Mouse (Mus musculus) kidney, adult 11 months (tissue): ENCODE data around the gene Atp6v1fnb.

Source experiments
- DNase-seq: peaks from one replicate; pipeline ENCODE4 v3.0.0; 2022

Atp6v1fnb gene

DNA sequence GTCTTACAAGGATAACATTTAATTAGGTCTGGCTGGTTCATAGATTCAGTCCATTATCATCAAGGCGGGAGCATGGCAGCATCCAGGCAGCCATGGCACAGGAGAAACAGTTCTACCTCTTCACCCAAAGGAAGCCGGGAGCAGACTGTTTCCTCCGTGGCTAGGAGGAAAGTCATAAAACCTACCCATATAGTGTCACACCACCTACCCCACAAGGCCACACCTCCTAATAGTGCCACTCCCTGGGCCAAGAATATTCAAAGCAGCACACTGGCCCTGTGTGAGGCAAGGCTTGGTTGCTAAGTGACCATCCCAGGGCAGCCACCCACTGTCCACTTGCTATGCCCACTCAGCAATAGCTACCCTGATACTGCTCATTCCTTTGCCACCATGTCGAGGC, at the start of gene Atp6v1fnb:
TSS of gene Atp6v1fnb (plus strand) at position 301 of the 400 bp plus-strand sequence.
- no peak for DNase-seq

DNA sequence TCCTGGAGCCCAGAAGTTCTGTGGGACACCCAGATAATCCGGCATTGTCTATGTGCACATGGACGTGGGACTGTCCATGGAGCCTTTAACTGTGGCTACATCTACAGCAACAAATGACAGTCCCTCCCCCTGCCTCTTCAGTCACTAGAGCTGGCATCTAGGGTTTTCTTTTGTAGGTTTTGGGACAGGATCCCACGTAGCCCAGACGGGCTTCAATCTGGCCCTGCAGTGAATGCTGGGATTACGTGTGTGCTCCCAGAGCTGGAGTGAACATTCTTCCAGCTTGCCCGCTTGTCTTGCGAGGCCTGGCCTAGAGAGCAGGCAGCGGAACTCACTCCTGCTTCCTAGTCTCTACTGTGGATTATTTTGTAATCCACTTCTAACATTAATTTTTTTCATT, 46.1 kb upstream of the Atp6v1fnb start:
- DNase-seq = no peak

DNA sequence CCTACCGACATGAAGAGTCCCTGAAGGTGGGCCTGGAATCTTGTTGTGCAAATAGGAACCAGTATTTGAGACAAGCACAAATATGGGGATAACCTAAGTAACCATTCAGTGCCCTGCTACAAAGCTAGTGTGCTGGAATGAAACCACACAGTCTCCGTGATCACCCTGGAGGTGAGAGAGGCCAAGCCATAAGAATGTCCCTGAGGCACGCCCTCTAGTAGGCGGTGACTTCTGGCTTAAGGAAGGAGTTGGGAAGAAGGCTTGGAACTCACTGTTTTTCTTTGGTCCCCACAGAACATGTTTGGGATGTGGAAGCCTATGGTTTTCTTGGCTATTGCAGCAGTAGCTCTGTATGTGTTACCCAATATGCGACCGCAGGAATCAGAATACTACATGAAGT, 44.9 kb upstream of the Atp6v1fnb start:
- DNase-seq = no peak

DNA sequence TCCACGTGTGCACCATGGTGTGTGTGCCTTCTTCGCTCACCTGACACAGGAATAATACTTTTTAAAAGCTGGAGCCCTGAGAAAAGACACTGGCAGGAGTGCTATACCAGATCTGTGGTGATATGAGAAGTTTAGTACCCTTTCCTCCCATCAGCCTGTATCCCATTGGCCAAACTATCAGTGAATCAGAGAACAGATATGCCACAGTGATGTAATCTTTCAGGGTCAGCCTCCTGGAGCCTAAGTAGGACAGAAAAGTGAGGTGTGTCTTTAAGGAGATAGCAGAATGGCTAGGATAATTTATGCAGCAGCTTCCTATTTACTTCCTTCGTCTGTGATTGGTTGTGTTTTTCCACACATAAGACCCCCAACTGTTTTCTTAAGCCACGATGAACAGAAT, 43.1 kb upstream of the Atp6v1fnb start:
- no peak for DNase-seq

DNA sequence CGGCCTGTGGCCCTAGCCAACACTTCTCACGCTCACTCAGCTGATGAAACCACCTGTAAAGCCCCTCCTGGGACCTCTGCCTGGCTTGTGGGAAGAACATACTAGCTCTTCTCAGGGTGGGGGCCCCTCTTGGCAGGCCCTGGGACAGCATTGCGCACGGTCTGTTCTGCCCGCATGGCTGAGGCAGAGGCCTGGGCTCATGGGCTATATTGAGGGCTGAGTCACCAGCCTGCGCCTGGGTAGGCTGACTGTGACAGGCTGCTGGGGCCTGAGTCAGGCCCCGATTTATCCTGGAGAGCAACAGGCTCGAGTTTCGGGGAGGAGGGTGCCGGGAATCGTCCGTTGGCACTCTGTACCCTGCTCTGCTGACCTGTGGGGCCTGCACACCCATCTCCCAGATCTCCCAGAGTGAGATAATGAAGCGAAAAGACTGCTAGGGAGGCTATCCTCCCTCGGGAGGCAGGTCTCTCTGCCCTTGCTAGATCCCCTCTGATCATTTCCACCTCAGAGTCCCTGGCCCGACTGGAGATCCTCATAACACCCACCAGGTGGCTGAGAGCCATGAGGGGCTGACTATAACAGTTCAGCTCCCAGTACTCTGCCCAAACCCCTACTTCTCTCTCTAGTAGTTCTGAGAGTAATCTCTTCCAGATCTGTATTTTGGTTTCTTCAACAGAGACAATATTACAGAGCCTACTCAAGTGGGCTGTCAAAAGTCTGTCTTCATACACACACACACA, 40.4 kb upstream of the Atp6v1fnb start:
- DNase-seq = no peak

DNA sequence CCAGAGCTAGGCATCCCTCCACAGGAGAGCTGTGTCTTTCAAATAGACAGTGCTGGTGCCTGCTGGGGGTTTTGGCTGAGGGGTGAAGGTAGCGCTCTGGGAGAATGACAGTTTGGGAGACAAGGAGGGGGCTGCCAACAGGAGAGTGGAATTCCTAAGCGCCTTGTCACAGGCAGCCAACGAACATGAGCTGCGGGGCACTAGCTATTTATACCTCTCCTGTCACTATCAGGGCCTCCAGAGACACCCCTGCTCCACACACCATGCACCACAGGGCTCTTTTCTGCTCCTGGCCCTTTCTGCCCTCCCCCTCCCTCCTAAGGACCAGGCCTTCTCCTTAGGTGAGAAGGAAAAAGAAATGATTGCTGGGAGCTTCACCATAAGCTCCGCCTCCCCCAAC, 39.8 kb upstream of the Atp6v1fnb start:
- no peak for DNase-seq

DNA sequence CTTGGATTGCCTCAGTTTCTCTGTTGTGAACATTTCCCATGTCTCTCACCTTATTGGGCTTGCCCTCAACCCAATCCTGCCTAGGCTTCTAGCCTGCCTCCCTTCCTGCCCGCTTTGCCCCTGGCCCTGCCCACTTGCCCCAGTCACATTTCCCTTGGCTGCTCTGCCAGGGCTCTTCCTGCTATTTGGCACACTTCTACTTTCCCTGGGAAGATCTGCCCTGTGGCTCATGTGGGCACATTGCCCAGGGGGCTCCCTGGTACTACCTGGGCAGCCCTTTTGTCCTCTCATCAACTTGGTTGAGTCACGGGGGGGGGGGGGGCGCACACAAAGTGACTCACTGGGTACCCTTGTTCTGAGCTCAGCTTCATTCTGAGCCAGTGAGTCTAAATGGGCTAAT, 39.1 kb upstream of the Atp6v1fnb start:
- DNase-seq = no peak

DNA sequence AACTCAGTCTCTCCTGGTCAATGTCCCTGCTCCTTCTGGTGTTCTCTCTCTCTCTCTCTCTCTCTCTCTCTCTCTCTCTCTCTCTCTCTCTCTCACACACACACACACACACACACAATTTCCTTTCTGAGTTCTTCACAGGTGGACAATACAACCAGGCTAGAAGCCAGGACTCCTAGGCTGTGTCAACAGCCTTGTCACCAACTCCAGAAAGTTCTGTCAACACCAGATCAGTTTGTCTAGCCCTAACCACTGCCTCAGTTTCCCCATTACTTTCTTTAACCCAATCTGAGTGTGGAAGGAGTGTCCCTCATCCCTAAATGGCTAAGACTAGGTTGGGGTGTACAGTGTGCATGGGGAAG, 38.6 kb upstream of the Atp6v1fnb start:
- DNase-seq = no peak

DNA sequence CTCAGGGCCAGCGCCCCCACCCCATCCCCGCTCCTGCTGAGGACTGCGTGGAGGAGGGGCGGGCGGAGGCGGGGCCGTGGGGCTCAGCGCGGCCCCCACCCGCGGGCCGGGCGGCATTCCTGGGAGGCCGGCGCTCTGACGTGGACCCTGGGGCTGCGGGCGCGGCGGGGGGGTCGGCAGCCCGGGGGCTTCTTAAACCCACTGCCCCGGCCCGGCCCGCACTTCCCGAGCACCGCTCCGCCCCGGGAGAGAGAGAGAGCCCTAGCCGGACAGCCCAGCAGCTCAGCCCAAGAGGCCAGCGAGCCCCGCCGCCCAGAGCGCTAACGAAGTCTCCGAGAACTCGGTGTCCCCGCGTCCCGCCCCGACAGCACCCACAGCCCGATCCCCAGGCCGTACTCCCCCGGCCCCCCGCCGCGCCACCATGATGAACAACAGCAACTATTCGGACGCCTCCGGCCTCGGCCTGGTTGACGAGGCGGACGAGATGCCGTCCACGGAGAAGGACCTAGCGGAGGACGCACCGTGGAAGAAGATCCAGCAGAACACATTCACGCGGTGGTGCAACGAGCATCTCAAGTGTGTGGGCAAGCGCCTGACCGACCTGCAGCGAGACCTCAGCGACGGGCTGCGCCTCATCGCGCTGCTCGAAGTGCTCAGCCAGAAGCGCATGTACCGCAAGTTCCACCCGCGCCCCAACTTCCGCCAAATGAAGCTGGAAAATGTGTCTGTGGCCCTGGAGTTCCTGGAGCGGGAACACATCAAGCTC, 38.0 kb upstream of the Atp6v1fnb start, which contains the start of gene Flnc:
TSS of gene Flnc (plus strand) at position 219 of the 766 bp plus-strand sequence.
- no peak for DNase-seq

DNA sequence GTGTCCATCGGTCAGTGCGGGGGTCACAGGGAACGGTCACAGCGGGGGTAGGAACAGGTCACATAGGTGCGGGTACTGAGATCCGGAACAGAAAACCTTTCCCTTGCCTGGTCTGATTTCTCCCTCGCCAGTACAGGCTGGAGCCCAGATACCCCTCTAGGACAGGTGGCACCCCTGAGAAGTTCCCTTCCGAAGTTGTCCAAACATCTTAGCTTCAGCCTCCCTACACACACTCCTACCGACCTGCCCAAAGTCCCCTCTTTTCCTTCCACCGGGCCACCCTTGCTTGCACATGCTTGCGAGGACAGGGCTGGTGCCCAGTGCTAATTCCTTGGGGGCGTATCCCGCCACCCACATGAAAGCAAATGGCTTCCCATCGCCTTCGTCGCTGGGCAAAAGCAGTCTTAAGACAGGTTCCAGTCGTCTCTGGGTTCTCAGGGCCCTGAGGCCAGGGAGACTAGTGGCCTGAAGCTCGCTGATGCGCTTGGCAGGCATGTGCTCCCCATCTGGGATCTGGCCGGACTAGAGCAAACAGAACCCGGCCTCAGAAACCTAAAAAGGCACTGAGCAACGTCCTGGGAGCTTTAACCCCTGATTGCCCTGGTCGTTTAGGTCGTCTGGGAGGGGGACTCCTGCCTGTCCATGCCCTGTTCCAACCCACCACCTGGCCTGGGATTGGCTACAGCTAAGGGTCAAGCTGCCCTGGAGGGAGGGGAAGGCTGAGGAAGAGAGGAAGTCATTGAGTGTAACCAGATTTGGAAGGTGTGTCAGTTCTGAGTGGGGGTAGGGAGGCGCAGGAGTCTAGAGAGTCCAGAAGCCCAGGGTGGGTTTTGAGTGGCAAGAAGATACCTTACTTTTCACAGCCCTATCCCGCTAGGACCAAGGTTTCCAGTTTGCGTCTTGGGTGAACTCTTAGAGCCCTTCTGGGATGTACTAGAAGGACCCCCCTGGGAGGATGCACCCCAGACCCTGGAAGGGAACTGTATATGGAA, 37.1 kb upstream of the Atp6v1fnb start:
- DNase-seq = no peak

DNA sequence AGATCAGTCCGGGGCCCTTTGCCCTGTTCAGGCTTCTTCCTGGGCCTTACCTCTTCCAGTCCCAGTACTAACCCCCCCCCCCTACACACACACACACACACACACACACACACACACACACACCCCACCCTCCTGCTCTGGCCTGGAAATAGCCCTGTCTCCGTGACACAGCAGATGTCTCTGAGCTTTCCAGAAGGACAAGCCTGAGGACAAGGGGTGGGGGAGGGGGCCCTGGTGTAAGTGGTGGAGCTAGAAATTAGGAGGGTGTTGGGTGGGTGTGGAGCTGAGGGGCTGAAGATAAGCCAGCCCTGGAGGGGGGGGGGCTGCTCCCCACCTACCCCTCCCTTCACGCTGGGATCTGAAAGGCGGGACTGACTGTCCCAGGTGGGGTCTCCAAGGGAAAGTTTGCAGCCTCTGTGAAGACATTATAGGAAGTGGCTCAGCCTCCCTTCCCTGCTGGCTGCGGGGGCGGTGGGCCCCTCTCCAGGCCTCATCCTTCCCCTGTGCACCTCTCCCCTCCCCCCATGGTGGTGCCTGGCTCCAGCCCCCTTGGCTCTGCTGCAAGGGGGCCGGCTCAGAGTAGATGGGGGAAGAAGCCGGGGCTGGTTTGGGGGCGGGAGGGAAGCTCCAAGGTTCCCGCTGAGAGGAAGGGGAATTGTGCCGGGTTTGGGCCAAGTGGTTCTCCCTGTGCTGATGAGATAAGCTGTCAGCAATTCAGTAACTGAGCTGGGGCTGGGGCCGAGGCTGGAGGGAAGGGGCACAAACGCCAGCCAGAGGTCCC, 36.1 kb upstream of the Atp6v1fnb start:
- no peak for DNase-seq

DNA sequence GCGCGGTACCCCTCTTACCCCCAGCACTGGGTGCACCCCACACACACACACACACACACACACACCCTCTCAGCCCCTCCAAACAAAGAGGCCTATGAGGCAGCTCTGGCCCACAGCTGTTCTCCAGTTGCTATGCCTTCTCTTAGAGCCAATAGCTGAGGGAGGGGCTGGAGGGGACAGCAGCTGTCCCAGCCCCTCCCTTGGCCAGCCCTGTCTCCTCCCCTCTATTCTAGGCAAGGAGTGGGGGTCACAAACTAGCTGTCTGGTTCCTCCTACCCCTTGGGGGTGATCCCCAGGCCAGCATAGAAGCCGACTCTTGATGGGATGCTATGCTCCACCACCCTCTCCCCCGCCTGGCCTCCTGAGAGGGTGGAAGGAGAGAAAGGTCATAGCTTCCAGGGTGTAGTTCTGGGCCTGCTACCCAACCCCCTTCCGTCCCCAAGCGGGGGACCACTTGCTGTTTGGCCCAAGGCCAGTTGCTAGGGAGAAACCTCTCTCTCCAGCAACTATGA, 35.2 kb upstream of the Atp6v1fnb start:
- DNase-seq = no peak

DNA sequence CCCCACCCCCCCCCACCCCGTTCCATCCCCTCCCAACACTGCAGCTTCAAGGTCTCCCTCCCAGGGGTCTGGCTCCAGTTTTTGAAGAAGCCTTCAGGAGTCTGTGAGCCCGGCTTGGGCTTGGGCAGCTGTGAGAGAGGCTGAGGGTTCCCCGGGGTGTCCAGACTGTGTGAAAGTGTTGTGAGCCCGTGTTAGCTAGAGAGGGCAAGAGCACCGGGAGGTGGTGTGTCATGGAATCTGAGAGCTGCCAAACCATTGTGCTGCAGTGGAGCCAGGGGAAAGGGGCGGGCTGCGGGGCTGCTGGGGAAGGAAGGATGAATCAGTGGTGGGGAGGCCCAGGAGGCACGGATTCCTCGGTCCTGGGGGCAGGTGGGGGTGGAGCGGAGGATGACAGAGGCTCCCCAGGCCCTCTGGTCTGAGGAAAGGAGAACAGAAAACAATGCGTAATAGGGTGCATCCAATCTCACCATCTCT, 34.7 kb upstream of the Atp6v1fnb start:
- no peak for DNase-seq

DNA sequence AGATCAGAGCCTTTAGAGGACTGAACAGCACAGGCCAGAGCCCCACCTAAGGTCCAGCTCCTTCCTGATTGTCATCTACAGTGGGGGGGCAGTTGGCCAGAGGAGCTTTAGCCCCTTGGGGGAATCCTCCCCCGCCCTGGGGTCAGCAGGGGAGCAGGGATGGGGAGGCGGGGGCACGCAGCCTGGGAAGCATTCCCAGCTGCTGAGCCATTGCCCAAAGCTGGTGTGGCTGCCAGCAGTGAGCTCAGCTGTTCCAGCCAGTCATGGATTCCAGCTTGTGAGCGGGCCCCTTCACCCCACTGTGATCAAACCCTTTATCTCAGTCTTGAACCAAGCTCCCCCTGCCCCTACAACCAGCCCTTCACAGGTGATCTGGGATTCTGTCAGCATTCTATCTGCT, 32.0 kb upstream of the Atp6v1fnb start:
- no peak for DNase-seq

DNA sequence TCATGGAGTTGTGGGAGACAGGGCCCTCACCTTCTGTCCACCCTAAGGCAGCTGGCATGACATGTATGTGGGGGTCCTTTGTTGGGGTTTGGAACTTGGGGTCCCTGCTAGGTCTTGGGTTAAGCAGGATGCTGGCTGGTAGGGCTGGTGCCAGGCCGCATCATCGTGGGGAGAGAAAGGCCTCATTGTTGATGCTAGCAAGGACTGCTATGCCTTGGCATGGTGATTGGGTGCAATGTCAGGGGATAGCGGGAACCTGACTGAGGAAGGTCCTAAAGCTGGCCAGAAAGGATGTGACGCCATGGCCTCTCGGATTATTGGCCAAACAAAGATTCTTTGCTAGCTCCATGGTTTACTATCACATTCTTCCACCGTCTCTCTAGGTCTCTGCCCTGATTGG, 31.4 kb upstream of the Atp6v1fnb start:
- DNase-seq = no peak

DNA sequence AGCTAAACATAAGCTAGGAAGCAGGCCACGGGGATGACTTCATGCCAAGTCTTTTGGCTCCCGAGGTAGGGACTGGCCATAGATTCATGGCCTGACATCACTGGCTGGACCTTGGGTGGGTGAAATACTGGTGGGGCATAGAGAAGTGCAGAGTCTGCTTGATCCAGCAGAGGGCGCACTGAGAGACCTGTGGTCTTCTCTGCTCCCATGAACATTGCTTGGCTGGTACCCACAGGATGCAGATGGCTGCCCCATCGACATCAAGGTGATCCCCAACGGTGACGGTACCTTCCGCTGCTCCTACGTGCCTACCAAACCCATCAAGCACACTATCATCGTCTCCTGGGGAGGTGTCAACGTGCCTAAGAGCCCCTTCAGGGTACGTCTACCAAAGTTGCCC, 26.5 kb upstream of the Atp6v1fnb start:
- peak; percentile 26 for DNase-seq

DNA sequence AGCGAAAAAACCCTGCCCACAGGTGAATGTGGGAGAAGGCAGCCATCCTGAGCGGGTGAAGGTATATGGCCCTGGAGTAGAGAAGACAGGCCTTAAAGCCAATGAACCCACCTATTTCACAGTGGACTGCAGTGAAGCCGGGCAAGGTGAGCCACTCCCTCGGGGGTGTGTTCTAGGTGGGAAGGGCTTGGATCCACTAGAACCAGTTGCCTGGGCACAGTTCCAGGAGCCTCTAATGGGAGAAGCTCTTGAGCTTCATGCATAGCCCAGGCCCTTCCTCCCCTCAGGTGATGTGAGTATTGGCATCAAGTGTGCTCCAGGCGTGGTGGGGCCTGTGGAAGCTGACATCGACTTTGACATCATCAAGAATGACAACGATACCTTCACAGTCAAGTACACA, 25.9 kb upstream of the Atp6v1fnb start:
- DNase-seq = no peak

DNA sequence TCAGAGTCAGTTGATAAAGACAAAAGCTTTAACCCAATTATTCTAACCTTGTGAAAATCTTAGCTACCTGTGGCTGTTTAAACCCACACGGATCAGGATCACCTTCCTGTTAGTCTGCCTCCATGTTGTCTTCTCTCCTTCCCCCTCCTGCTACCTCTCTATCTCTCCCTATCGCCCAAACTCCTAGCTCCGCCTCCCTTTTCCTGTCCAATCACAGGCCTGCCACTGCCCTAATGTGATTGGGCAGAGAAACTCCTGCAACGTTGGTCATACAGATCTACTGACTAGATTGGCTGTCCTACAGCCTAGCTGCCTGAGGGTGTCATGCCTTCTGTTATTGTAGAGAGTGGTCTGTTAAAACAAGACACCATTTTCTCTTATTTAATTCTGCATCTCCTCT, 21.4 kb upstream of the Atp6v1fnb start:
- DNase-seq = no peak

DNA sequence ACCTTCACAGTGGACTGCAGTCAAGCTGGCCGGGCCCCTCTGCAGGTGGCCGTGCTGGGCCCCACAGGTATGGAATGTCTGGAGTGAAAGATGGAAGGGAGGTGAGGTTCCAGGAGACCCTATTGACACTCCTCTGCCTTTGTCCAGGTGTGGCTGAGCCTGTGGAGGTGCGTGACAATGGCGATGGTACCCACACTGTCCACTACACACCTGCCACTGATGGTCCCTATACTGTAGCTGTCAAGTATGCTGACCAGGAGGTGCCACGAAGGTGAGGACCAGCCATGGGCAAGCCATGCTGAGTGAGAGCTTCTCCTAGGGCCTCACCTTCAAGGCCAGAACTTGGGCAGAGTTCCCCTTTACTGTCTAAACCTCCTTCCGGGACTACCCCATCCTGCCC, 20.6 kb upstream of the Atp6v1fnb start:
- DNase-seq = no peak

DNA sequence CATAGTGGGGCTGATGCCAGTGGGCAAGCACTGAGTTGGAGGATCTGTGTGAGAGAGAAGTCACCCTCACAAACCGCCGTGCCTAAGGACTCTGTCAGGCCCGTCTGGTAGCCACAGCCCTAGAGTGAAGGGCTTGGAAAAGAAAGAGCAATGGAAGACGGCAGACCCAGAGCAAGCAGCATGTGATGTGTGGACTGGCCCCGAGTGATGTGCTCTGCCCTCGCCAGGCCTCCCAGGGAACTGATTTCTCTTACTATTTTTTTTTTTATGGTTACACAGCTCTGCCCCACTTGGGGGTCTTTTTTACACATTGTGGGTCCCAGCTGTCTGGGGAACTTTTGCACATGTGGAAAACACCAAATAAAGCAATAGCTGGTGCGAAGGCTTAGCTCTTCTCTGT, 9.7 kb upstream of the Atp6v1fnb start:
- no peak for DNase-seq

DNA sequence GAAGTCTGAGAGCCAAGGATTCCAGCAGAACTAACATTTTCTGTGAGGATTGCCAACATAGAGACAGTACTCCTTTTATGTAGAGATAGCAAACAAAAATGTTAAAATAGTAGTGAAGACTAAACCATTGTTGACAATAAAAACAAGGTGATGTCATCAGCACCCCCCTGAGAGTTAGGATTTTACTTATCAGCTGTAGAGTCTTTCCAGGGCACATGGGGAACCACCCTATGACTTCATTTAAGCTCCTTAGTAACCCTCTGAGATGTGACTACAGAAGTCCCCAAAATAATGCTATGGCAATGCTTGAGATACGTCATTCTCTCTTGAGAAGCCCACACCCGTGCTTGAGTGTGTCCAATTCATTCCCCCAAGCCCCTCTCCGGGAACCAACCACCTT, 7.8 kb upstream of the Atp6v1fnb start:
- DNase-seq = no peak
